Mouse (Mus musculus): ENCODE data around the gene Snrnp48. TPM values are rescaled to one million over a fixed set of nuclear protein-coding genes. Genes with fewer than 3 reads are reported as not detected.

Snrnp48 gene
- polyA plus RNA-seq (2017; shearing (Covaris generic)), result 10 to 100 TPM; 53.7 to 56.3 TPM

DNA sequence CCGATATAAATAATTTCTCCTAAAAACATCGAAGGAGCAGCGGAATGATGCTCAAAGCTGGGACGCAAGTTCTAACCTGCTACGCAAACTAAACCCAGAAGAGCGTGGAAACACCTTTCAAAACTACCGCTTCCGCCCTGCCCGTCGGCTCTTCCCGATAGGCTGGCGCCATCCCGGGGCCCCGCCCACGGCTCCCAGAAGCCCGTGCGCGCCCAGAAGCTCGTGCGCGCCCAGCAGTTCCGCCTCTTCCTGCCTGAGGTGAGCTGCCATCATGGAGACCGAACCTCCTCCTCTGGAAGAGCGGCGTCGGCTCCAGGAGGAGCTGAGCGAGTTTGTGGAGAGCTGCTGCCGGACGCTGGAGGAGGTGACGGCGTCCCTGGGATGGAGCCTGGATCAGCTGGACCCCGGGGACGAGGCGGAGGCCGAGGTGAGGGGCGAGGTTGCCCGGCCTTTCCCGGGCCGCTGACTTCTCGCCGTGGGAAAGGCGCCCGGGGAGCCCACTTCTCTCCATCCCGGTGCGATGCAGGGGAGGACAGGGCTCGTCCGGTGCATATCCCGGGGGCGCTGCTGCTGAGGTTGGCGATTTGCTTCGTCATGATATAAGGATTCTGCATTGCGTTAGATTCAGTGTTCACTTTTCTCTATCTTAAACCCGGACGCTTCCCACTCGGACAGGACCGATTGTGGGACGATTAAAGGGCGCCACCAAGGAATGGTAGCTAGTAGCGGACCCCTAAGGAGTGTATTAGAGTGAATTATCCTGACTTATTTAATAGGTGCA is at the start of gene Snrnp48:
TSS of gene Snrnp48 (plus strand) at position 237 of the 781 bp plus-strand sequence.

Other genes starting within 250 kb of the Snrnp48 start
- gene Ssr1, start 210.7 kb upstream of the Snrnp48 start, polyA plus RNA-seq (2017; shearing (Covaris generic)), result 10 to 100 TPM; 53.6 to 75.1 TPM
- 100 to 1,000 TPM in 1 of 2 experiments, 10 to 100 TPM in 1; 86.8 to 116 TPM for gene Riok1, start 167.9 kb upstream of the Snrnp48 start, polyA plus RNA-seq (2017; shearing (Covaris generic))
- gene Cage1, start 167.9 kb upstream of the Snrnp48 start, polyA plus RNA-seq (2017; shearing (Covaris generic)), result 1 to 10 TPM in 1 of 2 experiments, under 1 TPM in 1; 0.92 to 1.3 TPM
- gene Dsp, start 53.6 kb upstream of the Snrnp48 start, polyA plus RNA-seq (2017; shearing (Covaris generic)), result under 1 TPM; 0.10 to 0.33 TPM
- under 1 TPM; 0.18 to 0.29 TPM for gene Bmp6, start 140.2 kb downstream of the Snrnp48 start, polyA plus RNA-seq (2017; shearing (Covaris generic))

Measured in activated CD4-positive, CD25-positive, alpha-beta regulatory T cell (primary cell).